Mouse (Mus musculus) megakaryocyte, embryonic 14.5 days (primary cell): Measurements from ENCODE around the gene Narf.

Experiments used
- FLI1 ChIP-seq: IDR thresholded peaks from 2 replicates; pipeline ENCODE4 v1.6.1; 2012; ENCODE audit warnings: low read length, inconsistent platforms, mixed read lengths
- GATA1 ChIP-seq: IDR thresholded peaks from 3 replicates; pipeline ENCODE4 v1.6.1; 2012; ENCODE audit warnings: mixed read lengths, low read length, inconsistent platforms, borderline replicate concordance

DNA sequence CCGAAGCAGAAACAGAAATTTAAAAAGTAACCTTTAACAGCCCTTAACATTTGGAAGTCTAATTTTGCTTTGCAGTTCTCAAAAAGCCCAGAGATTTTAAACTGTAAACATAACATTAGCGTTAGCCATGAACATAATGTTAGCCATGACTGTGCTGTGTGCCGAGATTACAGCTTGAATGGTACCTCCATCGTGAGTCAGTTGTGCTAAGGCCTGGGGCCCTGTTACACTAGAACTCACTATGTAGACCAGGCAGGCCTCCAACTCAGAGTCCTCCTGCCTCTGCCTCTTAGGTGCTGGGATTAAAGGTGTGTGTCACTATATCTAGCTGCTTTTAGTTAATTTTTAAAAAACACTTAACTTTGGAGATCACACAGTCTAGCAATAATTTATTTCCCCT, 5.9 kb upstream of the Narf start:
- TF ChIP-seq GATA1 (no peak), FLI1 (no peak)
